Mouse (Mus musculus) liver, embryonic 15.5 days (tissue): ENCODE results near the gene Pxk. TPM values are rescaled to one million over a fixed set of nuclear protein-coding genes. Genes with fewer than 3 reads are reported as not detected.

Source experiments
- ATAC-seq: fragments of 200-750 bp; cut with Nextera tagmentation; 2 replicates; pipeline ENCODE4 v1.8.0; 2017; ENCODE audit warnings: moderate number of reproducible peaks, mild to moderate bottlenecking, moderate library complexity; ENCODE audit not compliant: insufficient read depth
- H3K27ac ChIP-seq: fragments of 300-500 bp; sonication (generic); replicated peaks from 2 replicates; pipeline ENCODE4 v1.5.1; 2015; ENCODE audit warnings: mild to moderate bottlenecking, inconsistent platforms
- H3K27me3 ChIP-seq: fragments of 300-500 bp; sonication (generic); 2 replicates; pipeline ENCODE4 v1.6.1; 2015; ENCODE audit warnings: mild to moderate bottlenecking, inconsistent platforms
- H3K36me3 ChIP-seq: fragments of 300-500 bp; sonication (generic); replicated peaks from 2 replicates; pipeline ENCODE4 v1.6.1; 2015; ENCODE audit warnings: moderate library complexity, mild to moderate bottlenecking, inconsistent platforms
- H3K4me1 ChIP-seq: fragments of 300-500 bp; sonication (generic); replicated peaks from 2 replicates; pipeline ENCODE4 v1.6.1; 2015; ENCODE audit warnings: inconsistent platforms
- H3K4me2 ChIP-seq: fragments of 300-500 bp; sonication (generic); 2 replicates; pipeline ENCODE4 v1.6.1; 2015; ENCODE audit warnings: moderate library complexity, mild to moderate bottlenecking, inconsistent platforms
- H3K4me3 ChIP-seq: fragments of 300-500 bp; sonication (generic); replicated peaks from 2 replicates; pipeline ENCODE4 v1.5.1; 2015; ENCODE audit warnings: mild to moderate bottlenecking, inconsistent platforms
- H3K9ac ChIP-seq: fragments of 300-500 bp; sonication (generic); 2 replicates; pipeline ENCODE4 v1.6.1; 2015; ENCODE audit warnings: moderate library complexity, mild to moderate bottlenecking, inconsistent platforms
- H3K9me3 ChIP-seq: fragments of 300-500 bp; sonication (generic); replicated peaks from 2 replicates; pipeline ENCODE4 v1.6.1; 2016; ENCODE audit warnings: inconsistent platforms
- WGBS: fragments of 180-500 bp; shearing (Covaris S2); methylation state at CpG from one replicate; pipeline ENCODE4 v1.1.7; 2015; ENCODE audit warnings: mixed read lengths; ENCODE audit not compliant: insufficient replicate concordance; 5-methylcytosine and 5-hydroxymethylcytosine counted together
- polyA plus RNA-seq: library from polyadenylated mRNA; unstranded; fragments of >200 nt; fragmentation: Nextera tagmentation; extraction: Ambion mirVana; gene quantifications from 2 replicates; pipeline ENCODE4 v1.2.1, GENCODE M21; 2015

Pxk gene
- polyA plus RNA-seq, 1 experiment from 2014 or later = 12.1 TPM

- no peak overlapping the region for H3K4me2 ChIP-seq
- peaks cover 20% of the 10 kb centered on the region for H3K4me1 ChIP-seq
- no peaks in the 10 kb centered on the region for H3K27me3 ChIP-seq
- no peak for ATAC-seq
- 0 out of 2 replicates have a peak, but pooled peaks cover 7% of the 10 kb centered on the region for H3K36me3 ChIP-seq
- H3K4me3 ChIP-seq = no peak overlapping the region
- H3K27ac ChIP-seq = no peak overlapping the region
- no peak overlapping the region for H3K9ac ChIP-seq
- H3K9me3 ChIP-seq = no peaks in the 10 kb centered on the region
- WGBS = 79% methylated on average over 12 of the region's 12 CpGs
Measured at GRCm38 (mm10) chr14:8102676-8103075, 4.7 kb downstream of the Pxk start.

- no peaks in the 10 kb centered on the region for H3K9me3 ChIP-seq
- 57% methylated on average over 4 of the region's 4 CpGs for WGBS
- no peaks in the 10 kb centered on the region; the same call in 1 of the 2 replicates for H3K4me1 ChIP-seq
- no peak overlapping the region for H3K27ac ChIP-seq
- no peak overlapping the region for H3K9ac ChIP-seq
- no peak overlapping the region for H3K4me3 ChIP-seq
- H3K27me3 ChIP-seq = no peaks in the 10 kb centered on the region
- 0 out of 2 replicates have a peak, but pooled peaks cover 7% of the 10 kb centered on the region for H3K36me3 ChIP-seq
- no peak for ATAC-seq
- no peak overlapping the region for H3K4me2 ChIP-seq
Measured at GRCm38 (mm10) chr14:8108047-8108446, 10.0 kb downstream of the Pxk start.

DNA sequence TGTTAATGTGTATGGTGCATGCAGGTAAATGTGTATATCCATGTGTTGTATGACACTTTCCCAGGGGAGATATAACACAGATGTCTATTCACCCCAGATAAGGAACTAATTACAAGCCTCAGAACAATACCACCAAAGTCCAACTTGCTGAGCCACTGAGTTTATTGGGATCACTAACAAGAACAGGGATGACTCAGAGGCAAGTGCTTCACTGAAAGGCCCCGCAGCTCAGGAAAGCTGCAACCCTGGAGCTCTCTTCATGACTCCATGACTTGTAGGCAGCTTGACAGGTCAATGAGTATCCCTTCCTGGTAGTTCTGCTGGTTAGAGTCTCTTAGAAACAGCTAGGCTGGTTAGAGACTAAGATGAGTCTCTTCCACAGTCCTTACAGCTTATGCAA, 11.0 kb downstream of the Pxk start:
- Histone ChIP-seq H3K4me3 (no peak overlapping the region), H3K27ac (no peak overlapping the region), H3K27me3 (no peaks in the 10 kb centered on the region), H3K4me1 (no peaks in the 10 kb centered on the region; the same call in 1 of the 2 replicates), H3K9me3 (no peaks in the 10 kb centered on the region), H3K9ac (no peak overlapping the region), H3K36me3 (0 out of 2 replicates have a peak, but pooled peaks cover 7% of the 10 kb centered on the region), H3K4me2 (no peak overlapping the region)
- 92% methylated on average over 1 of the region's 1 CpGs for WGBS
- ATAC-seq = no peak

- no peaks in the 10 kb centered on the region for H3K9me3 ChIP-seq
- H3K9ac ChIP-seq = no peak overlapping the region
- H3K4me2 ChIP-seq = no peak overlapping the region
- 78% methylated on average over 6 of the region's 6 CpGs for WGBS
- H3K36me3 ChIP-seq = 0 out of 2 replicates have a peak, but pooled peaks cover 7% of the 10 kb centered on the region
- 0 out of 2 replicates have a peak, but pooled peaks have one; percentile 22 for ATAC-seq
- no peak overlapping the region for H3K27ac ChIP-seq
- no peaks in the 10 kb centered on the region; the same call in 1 of the 2 replicates for H3K4me1 ChIP-seq
- no peak overlapping the region for H3K4me3 ChIP-seq
- no peaks in the 10 kb centered on the region for H3K27me3 ChIP-seq
Measured at GRCm38 (mm10) chr14:8111545-8111944, 13.5 kb downstream of the Pxk start.

GRCm38 (mm10) chr14:8112036-8112435, 14.0 kb downstream of the Pxk start:
- Histone ChIP-seq H3K4me3 (no peak overlapping the region), H3K27ac (no peak overlapping the region), H3K36me3 (0 out of 2 replicates have a peak, but pooled peaks cover 3% of the 10 kb centered on the region), H3K27me3 (no peaks in the 10 kb centered on the region), H3K9me3 (no peaks in the 10 kb centered on the region), H3K4me2 (no peak overlapping the region), H3K9ac (no peak overlapping the region), H3K4me1 (no peaks in the 10 kb centered on the region; the same call in 1 of the 2 replicates)
- ATAC-seq = no peak
- WGBS = 68% methylated on average over 8 of the region's 8 CpGs

DNA sequence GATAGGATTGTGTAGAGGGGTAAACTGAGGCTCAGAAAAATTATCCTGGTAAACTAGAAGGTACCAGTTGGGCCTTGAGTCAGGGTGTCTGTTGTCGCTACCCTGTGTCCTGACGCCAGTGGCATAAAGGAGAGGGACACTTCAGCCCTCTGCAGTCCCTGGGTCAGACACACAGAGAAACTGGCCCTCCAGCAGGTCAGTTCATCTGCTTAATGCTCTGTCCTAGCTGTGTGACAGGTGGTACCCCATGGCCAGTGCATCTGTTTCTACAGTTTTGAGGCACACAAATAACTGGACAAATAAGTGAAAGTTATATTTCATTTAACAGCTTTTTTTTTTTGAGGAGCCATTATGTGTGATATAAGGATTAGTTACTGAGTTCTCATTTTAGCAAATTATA, 15.6 kb downstream of the Pxk start:
- Histone ChIP-seq H3K9me3 (no peaks in the 10 kb centered on the region), H3K27ac (no peak overlapping the region), H3K9ac (no peak overlapping the region), H3K4me1 (no peaks in the 10 kb centered on the region; the same call in 1 of the 2 replicates), H3K4me3 (no peak overlapping the region), H3K27me3 (no peaks in the 10 kb centered on the region), H3K36me3 (no peaks in the 10 kb centered on the region), H3K4me2 (no peak overlapping the region)
- no peak for ATAC-seq
- 78% methylated on average over 2 of the region's 2 CpGs for WGBS

- H3K4me1 ChIP-seq = no peaks in the 10 kb centered on the region; the same call in 1 of the 2 replicates
- no peak overlapping the region for H3K4me3 ChIP-seq
- H3K9me3 ChIP-seq = no peaks in the 10 kb centered on the region
- WGBS = 68% methylated on average over 3 of the region's 3 CpGs
- H3K36me3 ChIP-seq = no peaks in the 10 kb centered on the region
- no peak overlapping the region for H3K27ac ChIP-seq
- no peak overlapping the region for H3K4me2 ChIP-seq
- no peaks in the 10 kb centered on the region for H3K27me3 ChIP-seq
- H3K9ac ChIP-seq = no peak overlapping the region
- ATAC-seq = no peak
Measured at GRCm38 (mm10) chr14:8114306-8114705, 16.3 kb downstream of the Pxk start.

DNA sequence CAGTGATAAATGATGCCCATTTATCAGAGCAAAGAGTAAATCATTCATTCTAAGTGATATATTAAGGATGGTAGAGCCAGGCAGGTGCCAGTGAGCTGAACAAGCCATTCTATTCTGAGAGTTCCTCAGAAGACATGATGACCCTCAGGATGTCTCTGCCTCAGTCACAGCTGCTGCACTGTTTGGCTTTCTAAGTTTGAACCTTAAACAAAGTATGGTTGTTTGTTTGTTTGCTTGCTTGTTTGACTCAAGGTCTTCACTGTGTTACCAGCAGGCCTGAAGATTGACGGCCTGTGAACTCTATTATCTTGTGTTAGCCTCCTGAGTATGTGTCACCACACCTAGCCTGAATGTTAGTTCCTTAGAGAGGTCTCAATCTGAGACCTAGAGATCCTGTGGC, 16.7 kb downstream of the Pxk start:
- no peak for ATAC-seq
- no peaks in the 10 kb centered on the region for H3K36me3 ChIP-seq

DNA sequence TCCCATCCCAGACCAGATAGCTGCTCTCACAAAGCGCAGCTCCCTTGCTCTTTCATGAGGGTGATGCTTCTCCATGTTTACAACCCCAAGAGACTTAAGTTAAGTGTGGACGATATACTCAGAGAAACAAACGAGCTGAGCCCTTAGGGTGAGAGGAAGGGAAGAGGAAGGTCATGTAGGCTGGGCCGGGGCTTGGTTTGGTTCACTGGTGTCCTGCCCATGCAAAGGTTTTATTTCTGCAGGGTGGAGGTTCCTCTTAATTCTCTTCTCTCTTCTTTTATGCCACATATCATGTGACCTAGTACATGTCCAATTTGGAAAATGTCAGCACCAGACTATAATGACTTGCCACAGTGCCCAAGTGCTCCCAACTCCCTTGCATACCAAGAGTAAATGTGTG, 17.8 kb downstream of the Pxk start:
- no peaks in the 10 kb centered on the region for H3K36me3 ChIP-seq
- no peak overlapping the region for H3K9ac ChIP-seq
- H3K4me1 ChIP-seq = no peaks in the 10 kb centered on the region; the same call in 1 of the 2 replicates
- H3K9me3 ChIP-seq = no peaks in the 10 kb centered on the region
- no peak overlapping the region for H3K4me2 ChIP-seq
- 53% methylated on average over 4 of the region's 4 CpGs for WGBS
- no peak overlapping the region for H3K27ac ChIP-seq
- no peak for ATAC-seq
- H3K27me3 ChIP-seq = no peaks in the 10 kb centered on the region
- H3K4me3 ChIP-seq = no peak overlapping the region

More for the DNA sequence above, 16.7 kb downstream of the Pxk start:
- 68% methylated on average over 1 of the region's 1 CpGs for WGBS
- H3K4me3 ChIP-seq = no peak overlapping the region
- no peaks in the 10 kb centered on the region; the same call in 1 of the 2 replicates for H3K4me1 ChIP-seq
- no peak overlapping the region for H3K27ac ChIP-seq
- no peaks in the 10 kb centered on the region for H3K27me3 ChIP-seq
- H3K4me2 ChIP-seq = no peak overlapping the region
- no peaks in the 10 kb centered on the region for H3K9me3 ChIP-seq
- no peak overlapping the region for H3K9ac ChIP-seq

DNA sequence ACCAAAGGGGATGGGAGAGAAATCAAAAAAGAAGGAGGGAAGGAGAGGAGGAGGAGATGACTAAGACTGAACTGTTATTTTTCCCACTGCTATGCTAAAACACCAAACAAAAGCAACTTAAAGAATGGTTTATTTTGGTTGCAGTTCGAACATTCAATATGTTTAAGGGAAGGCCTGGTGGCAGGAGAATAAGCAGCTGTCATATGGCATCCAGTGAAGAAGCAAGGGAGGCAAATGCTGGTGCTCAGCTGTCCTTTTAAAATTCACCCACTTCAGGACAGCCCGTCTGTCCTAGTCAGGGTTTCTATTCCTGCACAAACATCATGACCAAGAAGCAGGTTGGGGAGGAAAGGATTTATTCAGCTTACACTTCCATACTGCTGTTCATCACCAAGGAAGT, 19.4 kb downstream of the Pxk start:
- 60% methylated on average over 2 of the region's 2 CpGs for WGBS
- no peak overlapping the region for H3K9ac ChIP-seq

GRCm38 (mm10) chr14:8119454-8119853, 21.4 kb downstream of the Pxk start:
- Histone ChIP-seq H3K27me3 (no peaks in the 10 kb centered on the region), H3K27ac (no peak overlapping the region), H3K4me2 (no peak overlapping the region), H3K9ac (no peak overlapping the region), H3K36me3 (0 out of 2 replicates have a peak, but pooled peaks cover 6% of the 10 kb centered on the region), H3K9me3 (no peaks in the 10 kb centered on the region), H3K4me3 (no peak overlapping the region), H3K4me1 (no peaks in the 10 kb centered on the region)
- no peak for ATAC-seq
- WGBS = 60% methylated on average over 5 of the region's 5 CpGs

More for the DNA sequence above, 19.4 kb downstream of the Pxk start:
- Histone ChIP-seq H3K27me3 (no peaks in the 10 kb centered on the region), H3K36me3 (0 out of 2 replicates have a peak, but pooled peaks cover 4% of the 10 kb centered on the region), H3K4me1 (no peaks in the 10 kb centered on the region), H3K4me2 (no peak overlapping the region), H3K4me3 (no peak overlapping the region), H3K27ac (no peak overlapping the region), H3K9me3 (no peaks in the 10 kb centered on the region)
- no peak for ATAC-seq

- H3K9me3 ChIP-seq = no peaks in the 10 kb centered on the region
- no peak overlapping the region for H3K4me2 ChIP-seq
- H3K4me1 ChIP-seq = no peaks in the 10 kb centered on the region
- no peak for ATAC-seq
- no peak overlapping the region for H3K4me3 ChIP-seq
- H3K36me3 ChIP-seq = 0 out of 2 replicates have a peak, but pooled peaks cover 6% of the 10 kb centered on the region
- H3K9ac ChIP-seq = no peak overlapping the region
- 57% methylated on average over 3 of the region's 3 CpGs for WGBS
- no peaks in the 10 kb centered on the region for H3K27me3 ChIP-seq
- H3K27ac ChIP-seq = no peak overlapping the region
Measured at GRCm38 (mm10) chr14:8119904-8120303, 21.9 kb downstream of the Pxk start.
